Mouse (Mus musculus): ENCODE measurements around the gene Rbbp4.

DNA sequence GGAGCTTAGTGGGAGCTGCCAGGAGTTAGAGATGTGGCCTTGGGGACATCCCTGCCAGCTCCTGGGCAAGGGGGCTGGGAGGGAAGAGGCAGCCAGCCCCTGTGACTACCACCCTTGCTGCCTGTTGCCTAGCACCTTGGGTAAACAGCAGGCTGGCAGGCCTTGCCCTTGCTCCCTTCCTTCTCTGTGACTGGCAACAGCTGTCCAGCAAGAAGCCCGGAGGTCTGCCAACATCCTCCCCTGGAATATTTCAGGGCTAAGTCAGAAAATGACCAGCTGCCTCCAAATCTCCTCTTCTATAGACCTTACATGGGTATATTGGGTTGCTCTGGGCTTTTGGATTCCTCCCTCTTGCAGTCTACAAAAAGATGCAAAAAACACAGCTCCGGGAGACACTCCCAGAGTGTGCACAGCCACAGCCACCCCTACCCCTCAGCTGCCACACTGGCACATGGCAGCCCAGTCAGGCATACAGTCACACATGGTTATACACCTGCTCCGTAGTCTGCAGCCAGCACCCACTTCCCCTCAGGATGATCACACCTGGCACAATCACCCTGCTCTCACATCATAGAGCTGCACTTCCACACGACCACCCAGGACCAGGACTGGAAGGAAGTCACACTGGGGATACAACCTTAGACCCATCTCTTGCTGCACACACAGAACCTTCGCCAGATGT, 49.0 kb downstream of the Rbbp4 start:
- TF ChIP-seq CTCF (IDR thresholded peaks at IDR 0.05; ENCODE audit: low read depth, low read length) = no peak
- TF ChIP-seq EP300 (IDR thresholded peaks at IDR 0.05; ENCODE audit: insufficient read depth, low read depth, low read length) = no peak
